Mouse (Mus musculus) intestine, embryonic 14.5 days (tissue): ENCODE data around the gene Psg19. TPM values are rescaled to one million over a fixed set of nuclear protein-coding genes. Genes with fewer than 3 reads are reported as not detected.
"Not testable (repeated sequence)": the region's sequence is repeated elsewhere in the genome, so short reads cannot be mapped to it uniquely, and the experiment has no call there.

Experiments
- ATAC-seq: fragments of 200-750 bp; cut with Nextera tagmentation; replicated peaks from 2 replicates; pipeline ENCODE4 v1.8.0; 2017; ENCODE audit warnings: low read depth, moderate number of reproducible peaks, moderate TSS enrichment, moderate library complexity; ENCODE audit not compliant: low FRiP score, low TSS enrichment
- DNase-seq: peaks from one replicate; pipeline ENCODE4 v3.0.0-alpha.2; 2018; ENCODE audit warnings: low spot score
- H3K27ac ChIP-seq: fragments of 300-500 bp; sonication (generic); 2 replicates; pipeline ENCODE4 v1.5.1; 2014; ENCODE audit warnings: low read depth, mild to moderate bottlenecking, control low read depth
- H3K27me3 ChIP-seq: fragments of 300-500 bp; sonication (generic); replicated peaks from 2 replicates; pipeline ENCODE4 v1.6.1; 2014; ENCODE audit warnings: low read length, control low read depth; ENCODE audit not compliant: control insufficient read depth, insufficient read depth
- H3K36me3 ChIP-seq: fragments of 300-500 bp; sonication (generic); 2 replicates; pipeline ENCODE4 v1.6.1; 2014; ENCODE audit warnings: low read length, control low read depth; ENCODE audit not compliant: control insufficient read depth, insufficient read depth
- H3K4me1 ChIP-seq: fragments of 300-500 bp; sonication (generic); replicated peaks from 2 replicates; pipeline ENCODE4 v1.6.1; 2014; ENCODE audit warnings: low read length, control low read depth, mixed read lengths; ENCODE audit not compliant: control insufficient read depth, insufficient read depth
- H3K4me2 ChIP-seq: fragments of 300-500 bp; sonication (generic); 2 replicates; pipeline ENCODE4 v1.6.1; 2014; ENCODE audit warnings: low read length
- H3K4me3 ChIP-seq: fragments of 300-500 bp; sonication (generic); 2 replicates; pipeline ENCODE4 v1.5.1; 2014; ENCODE audit warnings: low read depth, low read length, control low read depth, mixed read lengths
- H3K9ac ChIP-seq: fragments of 300-500 bp; sonication (generic); 2 replicates; pipeline ENCODE4 v1.6.1; 2014; ENCODE audit warnings: mild to moderate bottlenecking, low read length
- H3K9me3 ChIP-seq: fragments of 300-500 bp; sonication (generic); 2 replicates; pipeline ENCODE4 v1.6.1; 2016; ENCODE audit warnings: low read length, control low read depth; ENCODE audit not compliant: control insufficient read depth
- WGBS: fragments of 180-500 bp; shearing (Covaris S2); extraction: QIAGEN DNeasy Blood & Tissue Kit; methylation state at CpG from one replicate; pipeline ENCODE4 v1.1.7; 2014; 5-methylcytosine and 5-hydroxymethylcytosine counted together
- polyA plus RNA-seq: library from polyadenylated mRNA; unstranded; fragments of >200 nt; fragmentation: Nextera tagmentation; extraction: Ambion mirVana; gene quantifications from 2 replicates; pipeline ENCODE4 v1.2.1, GENCODE M21; 2014

The Psg19 gene
- polyA plus RNA-seq, 1 experiment from 2014 or later, result not detected

- Histone ChIP-seq H3K4me2 (no peak overlapping the region), H3K9me3 (no peaks in the 10 kb centered on the region), H3K4me3 (no peak overlapping the region), H3K27me3 (no peaks in the 10 kb centered on the region), H3K4me1 (no peaks in the 10 kb centered on the region), H3K9ac (no peak overlapping the region), H3K27ac (no peak overlapping the region), H3K36me3 (no peaks in the 10 kb centered on the region)
- DNase-seq, result no peak
- peak; percentile 50 for ATAC-seq
- 65% methylated on average over 26 of the region's 26 CpGs for WGBS
These were observed 29.6 kb upstream of the Psg19 start for GRCm38 (mm10) chr7:18827792-18828546.

- Histone ChIP-seq H3K9me3 (no peaks in the 10 kb centered on the region), H3K36me3 (no peaks in the 10 kb centered on the region), H3K27ac (no peak within 1 kb of the TSS), H3K9ac (no peak within 1 kb of the TSS), H3K27me3 (no peaks in the 10 kb centered on the region), H3K4me3 (no peak within 1 kb of the TSS), H3K4me1 (no peaks in the 10 kb centered on the region), H3K4me2 (no peak within 1 kb of the TSS)
- WGBS, result 63% methylated on average over 3 of the region's 3 CpGs
- no peak for ATAC-seq
- no peak for DNase-seq
These were observed 23.2 kb upstream of the Psg19 start, which contains the start of gene Psg17 for GRCm38 (mm10) chr7:18821507-18821906. Psg17 (minus strand) TSS chr7:18821607.

DNA sequence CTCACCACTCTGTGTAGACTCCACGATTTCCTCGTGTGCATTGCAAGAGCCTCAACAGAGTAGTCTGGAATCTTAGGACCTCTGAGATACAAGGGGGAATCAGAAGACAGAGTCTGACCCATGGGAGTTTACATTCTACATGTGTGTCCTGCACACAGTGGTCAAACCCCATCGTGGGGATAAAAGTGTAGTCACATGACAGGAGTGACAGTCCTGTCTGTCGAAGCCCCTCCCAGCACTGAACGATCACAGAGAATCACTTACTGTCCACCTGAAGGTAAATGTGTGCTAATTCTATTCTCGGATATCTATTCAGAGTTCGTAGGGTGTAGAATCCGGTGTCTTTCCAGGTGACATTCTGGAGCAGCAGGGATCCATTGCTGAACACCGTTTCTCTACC is 20.0 kb upstream of the Psg19 start:
- no peaks in the 10 kb centered on the region for H3K9me3 ChIP-seq
- H3K4me3 ChIP-seq, result no peak overlapping the region
- no peak overlapping the region for H3K4me2 ChIP-seq
- no peaks in the 10 kb centered on the region for H3K36me3 ChIP-seq
- DNase-seq, result no peak
- no peak overlapping the region for H3K27ac ChIP-seq
- H3K4me1 ChIP-seq, result no peaks in the 10 kb centered on the region
- 85% methylated on average over 9 of the region's 9 CpGs for WGBS
- no peaks in the 10 kb centered on the region for H3K27me3 ChIP-seq
- ATAC-seq, result no peak
- H3K9ac ChIP-seq, result no peak overlapping the region

DNA sequence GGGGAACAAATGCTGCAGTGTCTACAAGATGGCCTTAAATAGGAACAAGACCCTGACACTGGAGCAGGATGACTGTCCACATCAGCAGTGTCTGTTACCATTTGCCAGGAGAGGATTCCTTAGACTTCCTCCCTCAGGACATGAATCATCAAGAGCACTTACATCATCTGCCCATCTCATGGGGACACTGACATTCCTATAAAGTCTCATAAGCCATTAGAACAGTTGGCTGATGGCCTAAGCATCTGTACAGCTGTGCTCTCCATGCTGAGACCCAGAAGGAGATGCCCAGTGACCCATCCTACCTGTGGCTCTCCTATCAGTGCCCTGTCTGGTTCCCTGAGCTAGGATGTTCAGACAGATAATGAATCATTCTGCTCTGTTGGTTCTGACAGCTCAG is 5.2 kb upstream of the Psg19 start:
- no peaks in the 10 kb centered on the region for H3K36me3 ChIP-seq
- H3K4me3 ChIP-seq, result no peak overlapping the region
- H3K9me3 ChIP-seq, result no peaks in the 10 kb centered on the region
- no peak overlapping the region for H3K4me2 ChIP-seq
- DNase-seq (no peak), ATAC-seq (no peak)
- no peaks in the 10 kb centered on the region for H3K4me1 ChIP-seq
- no peaks in the 10 kb centered on the region for H3K27me3 ChIP-seq
- H3K9ac ChIP-seq, result no peak overlapping the region
- no peak overlapping the region for H3K27ac ChIP-seq

DNA sequence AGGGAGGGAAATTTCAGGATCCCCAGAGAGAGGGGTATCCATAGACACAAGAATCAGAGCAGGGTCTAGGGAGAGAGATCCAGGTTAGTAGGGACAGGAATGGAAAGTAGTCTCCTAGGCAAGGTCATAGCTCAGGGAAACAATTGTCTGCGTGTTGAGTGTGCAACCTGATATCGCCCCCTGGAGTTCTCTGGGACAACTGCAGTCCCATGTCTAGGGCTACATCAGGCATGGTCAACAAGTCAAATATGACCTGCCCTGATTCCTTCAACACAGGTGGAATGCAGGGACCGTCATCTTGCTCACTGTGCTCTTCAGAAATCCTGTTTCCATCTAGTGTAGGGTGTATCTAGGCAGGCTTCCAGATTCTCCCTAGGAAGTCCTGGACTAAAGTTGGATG is 809 bp upstream of the Psg19 start:
- no peak for DNase-seq
- no peak overlapping the region for H3K4me2 ChIP-seq
- H3K4me1 ChIP-seq, result no peaks in the 10 kb centered on the region
- H3K4me3 ChIP-seq, result no peak overlapping the region
- H3K9ac ChIP-seq, result no peak overlapping the region
- no peak for ATAC-seq
- no peaks in the 10 kb centered on the region for H3K36me3 ChIP-seq
- no peaks in the 10 kb centered on the region for H3K9me3 ChIP-seq
- 44% methylated on average over 3 of the region's 3 CpGs for WGBS
- no peaks in the 10 kb centered on the region for H3K27me3 ChIP-seq
- H3K27ac ChIP-seq, result no peak overlapping the region

DNA sequence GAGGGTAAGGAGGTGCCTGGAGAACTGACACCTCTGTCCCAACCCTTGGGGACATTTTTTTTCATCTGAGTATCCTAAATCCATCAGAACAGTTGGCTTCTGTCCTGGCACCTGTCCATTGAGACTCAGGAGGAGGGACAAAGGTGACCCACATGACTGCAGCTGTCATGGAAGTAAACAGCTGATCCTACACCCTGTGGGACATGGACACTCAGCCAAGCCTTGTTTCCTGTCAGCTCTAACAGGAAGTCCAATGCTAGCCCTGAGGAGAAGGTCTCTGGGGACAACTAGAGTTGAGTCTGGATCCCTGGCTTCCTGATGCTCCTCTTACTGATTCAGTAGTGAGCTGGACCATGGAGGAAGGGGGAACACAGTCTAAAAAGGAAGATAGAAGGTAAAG is 7.6 kb downstream of the Psg19 start:
- H3K4me2 ChIP-seq, H3K27me3 ChIP-seq, H3K9me3 ChIP-seq, H3K4me3 ChIP-seq, H3K9ac ChIP-seq, H3K27ac ChIP-seq, DNase-seq, H3K4me1 ChIP-seq, H3K36me3 ChIP-seq, ATAC-seq: not testable (repeated sequence)

DNA sequence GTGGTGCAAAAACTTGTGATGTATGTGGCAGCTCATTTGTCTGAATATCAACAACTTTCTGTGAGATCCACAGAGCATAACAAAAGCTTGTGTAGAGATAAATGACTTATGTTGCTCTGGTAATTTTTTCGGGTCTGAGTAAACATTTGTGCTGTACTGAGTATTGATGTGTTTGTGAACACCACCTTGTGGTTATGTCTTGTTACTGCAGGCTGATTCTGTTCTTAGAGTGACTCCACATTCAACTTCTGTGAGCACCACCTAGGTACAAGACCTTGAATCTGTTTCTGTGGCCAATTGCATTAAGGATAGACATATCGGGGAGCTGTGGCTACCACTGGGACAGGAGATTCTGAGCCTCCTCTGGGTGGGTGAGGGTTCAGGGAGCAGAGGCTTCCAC is 17.0 kb downstream of the Psg19 start:
- H3K9me3 ChIP-seq, H3K9ac ChIP-seq, DNase-seq, H3K4me1 ChIP-seq, H3K36me3 ChIP-seq, ATAC-seq, H3K27ac ChIP-seq, H3K4me3 ChIP-seq, H3K4me2 ChIP-seq, H3K27me3 ChIP-seq: not testable (repeated sequence)
- WGBS, result 28% methylated on average over 2 of the region's 2 CpGs

- no peaks in the 10 kb centered on the region for H3K9me3 ChIP-seq
- H3K27ac ChIP-seq, result no peak overlapping the region
- H3K4me3 ChIP-seq, result no peak overlapping the region
- ATAC-seq, result no peak
- no peaks in the 10 kb centered on the region for H3K27me3 ChIP-seq
- H3K4me2 ChIP-seq, result no peak overlapping the region
- DNase-seq, result no peak
- no peak overlapping the region for H3K9ac ChIP-seq
- no peaks in the 10 kb centered on the region for H3K36me3 ChIP-seq
- no peaks in the 10 kb centered on the region for H3K4me1 ChIP-seq
These were observed 19.0 kb downstream of the Psg19 start for GRCm38 (mm10) chr7:18779337-18779781.

GRCm38 (mm10) chr7:18762885-18763284 is 35.4 kb downstream of the Psg19 start:
- not testable (repeated sequence) for H3K27ac ChIP-seq, H3K27me3 ChIP-seq, H3K36me3 ChIP-seq, H3K9me3 ChIP-seq, H3K4me1 ChIP-seq, H3K9ac ChIP-seq, ATAC-seq, H3K4me2 ChIP-seq, H3K4me3 ChIP-seq, DNase-seq
- no CpG with 5 or more reads among the region's 2 CpGs for WGBS
